Mouse (Mus musculus): ENCODE data around the gene Ypel2. TPM values are rescaled to one million over a fixed set of nuclear protein-coding genes. Genes with fewer than 3 reads are reported as not detected.
A peak's percentile ranks its signal among the peaks of the same experiment; 100 is the strongest.

Gene Ypel2
- total and polyA plus RNA-seq, 3 experiments = 0.23 to 0.52 TPM; not detected in 1

- H3K4me3 ChIP-seq (ENCODE audit: control insufficient read depth in 1 of 2, insufficient read depth in 1 of 2, low read depth in 2 of 2, low read length in 2 of 2) = no peak overlapping the region
- H3K9ac ChIP-seq (ENCODE audit: control insufficient read depth, low read depth, low read length, poor library complexity, severe bottlenecking) = no peak overlapping the region
- peaks cover 0 to 3% of the 10 kb centered on the region in 2 experiments; a peak in 2 of 4 replicates for H3K4me1 ChIP-seq (ENCODE audit: control insufficient read depth in 1 of 2, insufficient read depth in 2 of 2, low read length in 2 of 2)
- peaks cover 3 to 6% of the 10 kb centered on the region in 2 experiments for H3K27me3 ChIP-seq (ENCODE audit: control insufficient read depth in 1 of 2, insufficient read depth in 2 of 2, low read length in 2 of 2)
- TF ChIP-seq NRF1 (IDR thresholded peaks at IDR 0.05; ENCODE audit: insufficient read depth, low read depth, low read length, poor library complexity, severe bottlenecking) (no peak), ZNF384 (IDR thresholded peaks at IDR 0.05; ENCODE audit: low read depth, low read length) (no peak), CHD1 (IDR thresholded peaks at IDR 0.05; ENCODE audit: low read depth, low read length) (no peak), CHD2 (IDR thresholded peaks at IDR 0.05; ENCODE audit: low read length) (no peak), MAX (IDR thresholded peaks at IDR 0.05; ENCODE audit: low read length) (no peak), E2F4 (IDR thresholded peaks at IDR 0.05; ENCODE audit: borderline replicate concordance, low read depth, low read length) (no peak)
- H3K27ac ChIP-seq (ENCODE audit: control insufficient read depth, low read depth, low read length) = no peak overlapping the region
- no peak for DNase-seq (ENCODE audit: low read depth, low spot score)
- no peaks in the 10 kb centered on the region for H3K79me2 ChIP-seq (ENCODE audit: control insufficient read depth, insufficient read depth, low read length, poor library complexity)
- no peaks in the 10 kb centered on the region; a peak in 1 of 4 replicates for H3K36me3 ChIP-seq (ENCODE audit: control insufficient read depth in 1 of 2, insufficient read depth in 2 of 2, low read length in 2 of 2)
- no peaks in the 10 kb centered on the region for H3K9me3 ChIP-seq (replicated peaks; ENCODE audit: insufficient read depth, low read length)
Observed at GRCm38 (mm10) chr11:86929531-86929930, 64.0 kb downstream of the Ypel2 start.

- DNase-seq (ENCODE audit: low read depth, low spot score) = no peak
- H3K27ac ChIP-seq (ENCODE audit: control insufficient read depth, low read depth, low read length) = no peak overlapping the region
- TF ChIP-seq POLR2AphosphoS2 (IDR thresholded peaks at IDR 0.05; ENCODE audit: low read length) = no peak
- TF ChIP-seq ELF1 (IDR thresholded peaks at IDR 0.05; ENCODE audit: low read depth, low read length) = no peak
- no peak for TF ChIP-seq CHD2 (IDR thresholded peaks at IDR 0.05; ENCODE audit: low read length)
- TF ChIP-seq ZC3H11A (IDR thresholded peaks at IDR 0.05; ENCODE audit: low read depth, low read length) = no peak
- no peak for TF ChIP-seq BHLHE40 (IDR thresholded peaks at IDR 0.05; ENCODE audit: borderline replicate concordance, low read depth, low read length)
- TF ChIP-seq MYC (IDR thresholded peaks at IDR 0.05; ENCODE audit: low read depth, low read length) = no peak
- TF ChIP-seq POLR2A (IDR thresholded peaks at IDR 0.05; ENCODE audit: control insufficient read depth in 1 of 2, insufficient read depth in 1 of 2, low read depth in 1 of 2, low read length in 2 of 2, poor library complexity in 1 of 2) = no peak
- no peak for TF ChIP-seq GATA1 (IDR thresholded peaks at IDR 0.05; ENCODE audit: low read depth, low read length)
Observed at GRCm38 (mm10) chr11:86925085-86925638, 68.3 kb downstream of the Ypel2 start.

GRCm38 (mm10) chr11:86924629-86925028, 68.9 kb downstream of the Ypel2 start:
- H3K4me1 ChIP-seq (ENCODE audit: control insufficient read depth in 1 of 2, insufficient read depth in 2 of 2, low read length in 2 of 2) = no peaks in the 10 kb centered on the region
- no peaks in the 10 kb centered on the region for H3K36me3 ChIP-seq (ENCODE audit: control insufficient read depth in 1 of 2, insufficient read depth in 2 of 2, low read length in 2 of 2)
- DNase-seq (ENCODE audit: low read depth, low spot score) = no peak
- H3K4me3 ChIP-seq (ENCODE audit: control insufficient read depth in 1 of 2, insufficient read depth in 1 of 2, low read depth in 2 of 2, low read length in 2 of 2) = no peak overlapping the region
- H3K9me3 ChIP-seq (replicated peaks; ENCODE audit: insufficient read depth, low read length) = no peaks in the 10 kb centered on the region
- no peaks in the 10 kb centered on the region for H3K79me2 ChIP-seq (ENCODE audit: control insufficient read depth, insufficient read depth, low read length, poor library complexity)
- peaks cover 6% of the 10 kb centered on the region in 2 experiments for H3K27me3 ChIP-seq (ENCODE audit: control insufficient read depth in 1 of 2, insufficient read depth in 2 of 2, low read length in 2 of 2)
- H3K27ac ChIP-seq (ENCODE audit: control insufficient read depth, low read depth, low read length) = no peak overlapping the region
- H3K9ac ChIP-seq (ENCODE audit: control insufficient read depth, low read depth, low read length, poor library complexity, severe bottlenecking) = no peak overlapping the region
- TF ChIP-seq CHD1 (IDR thresholded peaks at IDR 0.05; ENCODE audit: low read depth, low read length) (no peak), ELF1 (IDR thresholded peaks at IDR 0.05; ENCODE audit: low read depth, low read length) (no peak), GATA1 (IDR thresholded peaks at IDR 0.05; ENCODE audit: low read depth, low read length) (no peak), KAT2A (conservative IDR thresholded peaks at IDR 0.05; ENCODE audit: low read depth, low read length) (no peak), BHLHE40 (IDR thresholded peaks at IDR 0.05; ENCODE audit: borderline replicate concordance, low read depth, low read length) (no peak), USF2 (IDR thresholded peaks at IDR 0.05; ENCODE audit: borderline replicate concordance in 1 of 2, insufficient read depth in 1 of 2, low read depth in 1 of 2, low read length in 2 of 2) (no peak), ZKSCAN1 (IDR thresholded peaks at IDR 0.05; ENCODE audit: low read depth, low read length) (peak; percentile 53; the same call in 1 of the 2 replicates), GABPA (IDR thresholded peaks at IDR 0.05; ENCODE audit: low read depth, low read length) (no peak), ZC3H11A (IDR thresholded peaks at IDR 0.05; ENCODE audit: low read depth, low read length) (no peak)

More at GRCm38 (mm10) chr11:86925085-86925638, 68.3 kb downstream of the Ypel2 start:
- Histone ChIP-seq H3K9me3 (replicated peaks; ENCODE audit: insufficient read depth, low read length) (no peaks in the 10 kb centered on the region), H3K36me3 (ENCODE audit: control insufficient read depth in 1 of 2, insufficient read depth in 2 of 2, low read length in 2 of 2) (no peaks in the 10 kb centered on the region), H3K4me1 (ENCODE audit: control insufficient read depth in 1 of 2, insufficient read depth in 2 of 2, low read length in 2 of 2) (no peaks in the 10 kb centered on the region), H3K79me2 (ENCODE audit: control insufficient read depth, insufficient read depth, low read length, poor library complexity) (no peaks in the 10 kb centered on the region), H3K9ac (ENCODE audit: control insufficient read depth, low read depth, low read length, poor library complexity, severe bottlenecking) (no peak overlapping the region), H3K4me3 (ENCODE audit: control insufficient read depth in 1 of 2, insufficient read depth in 1 of 2, low read depth in 2 of 2, low read length in 2 of 2) (no peak overlapping the region), H3K27me3 (ENCODE audit: control insufficient read depth in 1 of 2, insufficient read depth in 2 of 2, low read length in 2 of 2) (peaks cover 6% of the 10 kb centered on the region in 2 experiments)
